Mouse (Mus musculus) forebrain, embryonic 12.5 days (tissue): ENCODE data around the gene Reln. TPM values are rescaled to one million over a fixed set of nuclear protein-coding genes. Genes with fewer than 3 reads are reported as not detected.

Experiments
- ATAC-seq: fragments of 200-750 bp; cut with Nextera tagmentation; 2 replicates; pipeline ENCODE4 v1.8.0; 2017; ENCODE audit warnings: moderate TSS enrichment; ENCODE audit not compliant: low FRiP score
- H3K27ac ChIP-seq: fragments of 300-500 bp; sonication (generic); 2 replicates; pipeline ENCODE4 v1.5.1; 2016; ENCODE audit warnings: mild to moderate bottlenecking
- H3K27me3 ChIP-seq: fragments of 300-500 bp; sonication (generic); 2 replicates; pipeline ENCODE4 v1.6.1; 2016; ENCODE audit warnings: mild to moderate bottlenecking
- H3K36me3 ChIP-seq: fragments of 300-500 bp; sonication (generic); replicated peaks from 2 replicates; pipeline ENCODE4 v1.6.1; 2016; ENCODE audit warnings: mild to moderate bottlenecking
- H3K4me1 ChIP-seq: fragments of 300-500 bp; sonication (generic); 2 replicates; pipeline ENCODE4 v1.6.1; 2016
- H3K4me2 ChIP-seq: fragments of 300-500 bp; sonication (generic); 2 replicates; pipeline ENCODE4 v1.6.1; 2016; ENCODE audit warnings: mild to moderate bottlenecking, moderate library complexity
- H3K4me3 ChIP-seq: fragments of 300-500 bp; sonication (generic); replicated peaks from 2 replicates; pipeline ENCODE4 v1.5.1; 2016; ENCODE audit warnings: mild to moderate bottlenecking
- H3K9ac ChIP-seq: fragments of 300-500 bp; sonication (generic); 2 replicates; pipeline ENCODE4 v1.6.1; 2016; ENCODE audit warnings: mild to moderate bottlenecking
- H3K9me3 ChIP-seq: fragments of 300-500 bp; sonication (generic); 2 replicates; pipeline ENCODE4 v1.6.1; 2016
- WGBS: fragments of 180-500 bp; shearing (Covaris S2); methylation state at CpG from one replicate; pipeline ENCODE4 v1.1.7; 2016; 5-methylcytosine and 5-hydroxymethylcytosine counted together
- polyA plus RNA-seq: library from polyadenylated mRNA; unstranded; fragments of >200 nt; fragmentation: Nextera tagmentation; extraction: Ambion mirVana; gene quantifications from 2 replicates; pipeline ENCODE4 v1.2.1, GENCODE M21; 2016

Reln gene
- polyA plus RNA-seq, 1 experiment from 2014 or later = 24.8 TPM

DNA sequence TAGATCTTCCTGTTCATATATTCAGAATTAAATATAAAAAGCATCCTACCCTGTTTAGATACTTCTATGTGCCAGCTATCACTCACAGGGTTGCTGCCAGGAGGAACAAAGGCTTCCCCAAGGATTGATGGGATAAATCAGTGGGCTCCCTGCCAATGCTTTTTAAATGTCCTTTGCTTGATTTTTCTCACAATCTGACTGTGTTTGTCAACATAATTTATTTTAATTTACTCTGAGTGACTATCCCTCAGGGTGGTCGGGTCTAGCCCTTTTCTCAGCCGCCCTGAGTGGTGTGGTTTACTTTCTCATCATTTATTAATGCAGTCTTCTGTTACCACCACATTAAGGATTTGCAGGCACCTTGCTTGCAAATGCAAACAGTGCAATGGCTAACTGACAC lies 205.5 kb downstream of the Reln start:
- H3K4me3 ChIP-seq = no peak overlapping the region
- H3K27ac ChIP-seq = no peak overlapping the region
- no peak for ATAC-seq

DNA sequence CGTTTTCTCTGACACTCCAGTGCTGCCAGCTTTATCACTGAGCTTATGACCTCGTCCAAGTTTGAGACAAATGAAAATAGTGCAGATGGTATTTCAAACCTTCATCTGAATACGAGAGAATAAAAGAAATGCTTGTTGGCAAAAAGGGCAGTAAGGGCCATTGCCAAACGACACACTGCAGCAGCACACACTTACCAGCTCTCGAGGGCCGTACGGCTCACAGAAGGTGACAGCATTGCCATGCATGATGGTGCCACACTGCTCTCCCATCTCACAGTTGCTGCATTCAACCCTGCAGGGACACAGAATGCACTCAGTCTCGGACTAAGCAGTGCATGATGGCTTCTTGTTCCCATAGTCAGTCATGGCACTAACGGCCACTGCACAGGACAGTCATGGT lies 210.1 kb downstream of the Reln start:
- no peak overlapping the region for H3K9ac ChIP-seq
- peaks cover 8% of the 10 kb centered on the region; the same call in 1 of the 2 replicates for H3K9me3 ChIP-seq
- no peak overlapping the region for H3K4me3 ChIP-seq
- H3K4me2 ChIP-seq = no peak overlapping the region
- ATAC-seq = no peak
- 68% methylated on average over 9 of the region's 9 CpGs for WGBS
- no peaks in the 10 kb centered on the region for H3K36me3 ChIP-seq
- H3K4me1 ChIP-seq = no peaks in the 10 kb centered on the region
- H3K27ac ChIP-seq = no peak overlapping the region
- H3K27me3 ChIP-seq = no peaks in the 10 kb centered on the region

More for the DNA sequence above, 205.5 kb downstream of the Reln start:
- Histone ChIP-seq H3K4me2 (no peak overlapping the region), H3K9ac (no peak overlapping the region), H3K9me3 (peaks cover 8% of the 10 kb centered on the region; the same call in 1 of the 2 replicates), H3K27me3 (no peaks in the 10 kb centered on the region), H3K4me1 (no peaks in the 10 kb centered on the region), H3K36me3 (no peaks in the 10 kb centered on the region)
- WGBS = 72% methylated on average over 2 of the region's 2 CpGs

DNA sequence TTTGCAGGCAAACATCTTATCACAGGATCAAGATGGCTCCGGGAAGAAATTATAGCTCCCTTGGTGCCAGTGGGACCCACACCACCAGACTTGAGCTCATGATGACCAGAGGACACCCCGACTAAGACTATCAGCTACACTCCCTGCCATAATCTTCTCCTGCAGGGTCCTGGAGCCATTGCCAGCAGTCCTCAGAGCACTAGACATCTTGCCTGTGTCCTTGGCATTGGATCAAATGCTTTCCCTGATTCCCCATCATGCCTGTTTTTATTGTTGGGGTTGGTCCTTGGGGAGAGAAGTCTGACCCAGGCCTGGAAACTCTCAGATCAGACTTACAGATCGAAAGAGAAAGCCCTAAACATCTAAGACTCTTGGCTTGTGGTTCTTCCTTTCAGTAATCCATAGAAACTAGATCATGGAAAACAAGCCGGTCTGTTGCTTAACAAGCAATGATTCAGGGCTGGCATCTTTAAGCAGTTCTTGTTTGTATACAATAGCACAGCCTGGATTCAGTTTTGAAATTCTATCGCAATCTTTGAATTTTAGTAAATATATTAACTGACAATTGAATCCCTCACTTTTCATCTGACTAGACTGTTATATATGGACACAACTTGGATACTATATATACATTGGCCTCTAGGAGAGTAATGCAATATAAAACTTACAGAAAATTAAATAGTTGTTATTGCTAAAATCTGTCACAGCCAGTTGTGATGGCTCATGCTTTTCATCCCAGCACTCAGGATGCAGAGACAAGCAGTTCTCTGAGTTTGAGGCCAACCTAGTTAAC lies 212.6 kb downstream of the Reln start:
- H3K4me3 ChIP-seq = no peak overlapping the region
- H3K4me2 ChIP-seq = no peak overlapping the region
- H3K27ac ChIP-seq = no peak overlapping the region
- ATAC-seq = no peak
- no peak overlapping the region for H3K9ac ChIP-seq
- H3K36me3 ChIP-seq = no peaks in the 10 kb centered on the region
- no peaks in the 10 kb centered on the region for H3K4me1 ChIP-seq
- no peaks in the 10 kb centered on the region for H3K9me3 ChIP-seq
- H3K27me3 ChIP-seq = no peaks in the 10 kb centered on the region
- WGBS = 84% methylated on average over 5 of the region's 5 CpGs

DNA sequence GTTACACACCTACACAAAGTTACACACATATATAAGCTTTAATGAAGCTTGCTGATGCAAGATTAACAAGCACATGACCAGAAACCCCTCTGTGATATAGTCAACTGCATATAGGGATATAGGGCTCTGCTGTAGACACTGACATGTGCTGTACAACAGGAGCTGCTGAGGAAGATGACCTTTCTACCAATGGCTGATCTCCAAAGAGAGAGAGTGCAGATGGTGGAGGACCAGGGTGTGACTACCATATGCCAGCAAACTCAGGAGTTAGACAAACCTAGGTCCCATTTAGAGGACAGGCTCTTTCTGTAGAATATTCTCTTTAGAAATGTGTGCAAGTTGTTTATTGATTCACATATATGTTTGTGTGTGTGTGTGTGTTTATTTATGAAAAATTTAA lies 216.9 kb downstream of the Reln start:
- H3K4me2 ChIP-seq = no peak overlapping the region
- no peaks in the 10 kb centered on the region for H3K27me3 ChIP-seq
- H3K9me3 ChIP-seq = no peaks in the 10 kb centered on the region
- H3K4me1 ChIP-seq = no peaks in the 10 kb centered on the region
- no peak overlapping the region for H3K9ac ChIP-seq
- no peak overlapping the region for H3K4me3 ChIP-seq
- no peak for ATAC-seq
- no peak overlapping the region for H3K27ac ChIP-seq
- H3K36me3 ChIP-seq = no peaks in the 10 kb centered on the region

DNA sequence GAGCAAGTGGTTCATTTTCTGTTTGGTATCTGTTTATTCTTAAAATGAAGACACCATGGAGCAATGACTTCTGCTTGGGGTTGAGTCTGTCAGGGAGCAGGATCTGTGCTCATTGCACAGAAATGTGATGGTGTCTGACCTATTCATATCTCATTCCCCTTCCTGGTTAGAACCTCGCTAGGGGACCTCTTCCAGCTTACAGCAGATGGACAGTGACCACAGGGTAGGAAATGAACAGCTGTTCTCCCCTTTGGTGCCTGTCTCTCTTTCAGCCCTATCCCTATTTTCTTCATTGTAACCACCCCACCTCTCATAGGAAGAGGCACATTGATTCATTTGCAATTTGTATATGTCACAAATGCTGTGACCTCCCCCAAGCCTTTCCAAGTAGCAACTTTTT lies 225.2 kb downstream of the Reln start:
- 50% methylated on average over 1 of the region's 1 CpGs for WGBS
- Histone ChIP-seq H3K9ac (no peak overlapping the region), H3K36me3 (no peaks in the 10 kb centered on the region), H3K9me3 (no peaks in the 10 kb centered on the region), H3K4me2 (no peak overlapping the region), H3K4me1 (peaks cover 3% of the 10 kb centered on the region; the same call in 1 of the 2 replicates), H3K27ac (no peak overlapping the region), H3K27me3 (no peaks in the 10 kb centered on the region), H3K4me3 (no peak overlapping the region)
- no peak for ATAC-seq

DNA sequence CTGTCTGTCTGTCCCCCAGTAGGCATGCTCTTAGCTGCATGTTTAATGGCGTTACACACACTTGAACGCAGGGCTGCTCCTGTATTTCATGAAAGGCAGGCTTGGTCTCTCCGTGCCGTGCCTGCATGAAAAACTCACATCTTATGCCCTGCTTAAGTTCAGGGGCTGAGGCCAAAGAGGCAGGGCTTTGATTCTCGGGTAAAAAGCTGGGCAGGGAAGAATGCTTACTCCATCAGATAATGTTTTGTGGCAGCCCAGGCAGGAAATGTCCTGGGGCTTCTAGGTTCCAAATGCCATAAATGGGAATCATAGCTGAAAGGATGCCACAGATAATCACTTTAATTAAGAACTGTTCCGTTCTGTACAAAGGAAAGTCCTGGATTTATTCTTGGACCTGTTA lies 226.0 kb downstream of the Reln start:
- Histone ChIP-seq H3K4me2 (no peak overlapping the region), H3K27ac (no peak overlapping the region)
- no peak for ATAC-seq

DNA sequence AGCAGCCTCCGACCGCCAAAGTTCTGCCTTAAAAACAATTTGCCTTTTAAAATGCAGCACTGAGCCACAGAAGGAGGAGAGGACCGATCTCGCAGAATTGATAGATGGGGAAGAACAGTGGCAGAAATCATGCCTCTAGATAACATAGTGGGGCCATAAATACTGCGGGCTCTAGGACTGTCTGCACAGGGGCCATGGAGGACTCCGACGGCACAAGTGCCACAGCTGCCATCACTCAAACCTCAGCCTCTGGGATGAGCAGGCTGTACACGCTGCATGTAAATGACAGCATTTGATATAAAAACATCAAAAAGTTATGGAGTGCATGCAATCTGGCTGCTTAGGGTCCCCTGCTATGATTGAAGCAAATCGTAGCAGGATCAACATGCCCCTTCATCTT lies 227.6 kb downstream of the Reln start:
- Histone ChIP-seq H3K9me3 (no peaks in the 10 kb centered on the region), H3K4me2 (no peak overlapping the region), H3K27ac (no peak overlapping the region), H3K4me3 (no peak overlapping the region), H3K27me3 (no peaks in the 10 kb centered on the region), H3K36me3 (no peaks in the 10 kb centered on the region), H3K4me1 (peaks cover 3% of the 10 kb centered on the region; the same call in 1 of the 2 replicates), H3K9ac (no peak overlapping the region)
- 88% methylated on average over 9 of the region's 9 CpGs for WGBS
- no peak for ATAC-seq

More for the DNA sequence above, 226.0 kb downstream of the Reln start:
- Histone ChIP-seq H3K9me3 (no peaks in the 10 kb centered on the region), H3K9ac (no peak overlapping the region), H3K36me3 (no peaks in the 10 kb centered on the region), H3K4me3 (no peak overlapping the region), H3K27me3 (no peaks in the 10 kb centered on the region), H3K4me1 (peaks cover 3% of the 10 kb centered on the region; the same call in 1 of the 2 replicates)
- 27% methylated on average over 6 of the region's 6 CpGs for WGBS

DNA sequence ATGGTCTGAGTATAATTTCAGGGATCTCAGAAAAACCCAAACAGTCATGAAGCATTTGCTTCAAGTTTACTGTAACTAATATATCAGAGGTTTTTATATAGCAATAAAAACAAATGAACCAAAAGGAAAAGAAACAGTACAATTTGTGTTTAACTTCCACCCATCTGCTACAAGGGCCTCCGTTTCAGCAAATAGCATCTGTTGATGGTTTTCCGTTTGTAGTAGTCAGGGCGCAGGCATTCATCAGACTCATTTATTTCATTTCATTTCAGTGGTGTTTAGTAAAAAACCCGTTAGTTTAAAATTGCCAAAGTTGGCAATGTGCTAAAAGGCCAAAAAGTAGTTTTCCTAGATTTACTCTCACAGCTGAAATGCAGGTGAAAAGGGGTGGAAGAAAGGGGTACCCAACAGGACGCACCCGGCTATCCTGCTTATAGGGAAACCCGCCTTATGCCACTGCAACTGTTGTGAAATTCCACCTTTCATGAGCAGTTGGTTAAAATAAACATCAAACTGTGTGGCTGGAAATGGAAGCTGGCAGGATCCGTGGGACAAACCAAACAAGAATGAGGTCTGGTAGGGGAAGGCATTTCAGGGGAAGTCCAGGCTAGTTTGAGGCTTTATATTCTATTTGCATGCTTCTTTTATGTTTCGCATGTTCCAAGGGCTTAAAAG lies 237.6 kb downstream of the Reln start:
- Histone ChIP-seq H3K27me3 (no peaks in the 10 kb centered on the region), H3K36me3 (no peaks in the 10 kb centered on the region), H3K4me2 (no peak overlapping the region), H3K9me3 (no peaks in the 10 kb centered on the region), H3K4me3 (no peak overlapping the region), H3K4me1 (no peaks in the 10 kb centered on the region), H3K27ac (no peak overlapping the region), H3K9ac (no peak overlapping the region)
- 86% methylated on average over 9 of the region's 9 CpGs for WGBS
- no peak for ATAC-seq

DNA sequence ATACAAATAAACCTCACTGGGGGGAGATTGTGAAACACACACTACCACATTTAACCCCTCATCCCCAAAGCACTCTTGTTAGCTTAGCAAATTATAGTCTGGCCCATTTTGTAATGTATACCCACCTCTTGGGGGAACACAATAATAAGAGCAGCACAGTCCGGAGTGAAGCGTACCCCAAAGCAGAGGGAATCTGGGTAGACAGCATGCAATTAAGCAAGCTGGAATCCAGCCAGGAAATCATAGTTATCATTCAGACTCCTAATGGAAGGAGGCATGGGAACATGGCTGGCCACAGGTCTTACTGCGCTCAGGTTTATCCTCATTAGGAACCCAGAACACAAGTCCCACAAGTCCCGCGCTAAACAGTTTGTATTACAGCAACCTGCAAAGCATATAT lies 249.5 kb downstream of the Reln start:
- Histone ChIP-seq H3K4me2 (peak overlapping the region; percentile 11; the same call in 1 of the 2 replicates), H3K4me3 (no peak overlapping the region), H3K9ac (no peak overlapping the region), H3K4me1 (peaks cover 17% of the 10 kb centered on the region), H3K36me3 (no peaks in the 10 kb centered on the region), H3K27ac (no peak overlapping the region), H3K27me3 (no peaks in the 10 kb centered on the region), H3K9me3 (no peaks in the 10 kb centered on the region)
- WGBS = 60% methylated on average over 5 of the region's 5 CpGs
- ATAC-seq = peak; percentile 79

DNA sequence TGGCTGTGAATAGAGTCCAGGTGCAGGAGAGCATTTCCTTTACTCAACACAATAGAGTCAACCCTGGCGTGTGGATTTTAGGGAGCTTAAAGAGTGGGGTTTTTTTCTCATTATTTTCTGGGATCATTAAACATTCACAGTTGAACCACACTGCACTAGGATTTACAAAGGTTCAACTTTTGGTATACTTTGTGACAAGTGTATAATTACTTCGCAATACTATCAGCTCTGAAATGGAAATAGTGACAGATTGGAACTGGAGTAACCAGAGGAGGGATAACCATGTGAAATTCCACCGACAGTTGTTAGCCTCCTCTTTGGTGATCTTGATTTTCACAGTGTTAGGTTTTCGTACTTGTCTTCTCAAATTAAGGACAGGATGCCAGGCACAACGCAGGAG lies 250.5 kb downstream of the Reln start:
- Histone ChIP-seq H3K27me3 (no peaks in the 10 kb centered on the region), H3K36me3 (no peaks in the 10 kb centered on the region), H3K9me3 (no peaks in the 10 kb centered on the region), H3K4me1 (peaks cover 17% of the 10 kb centered on the region), H3K9ac (no peak overlapping the region), H3K27ac (0 out of 2 replicates have a peak overlapping the region, but pooled peaks have one; percentile 9), H3K4me3 (no peak overlapping the region), H3K4me2 (no peak overlapping the region)
- WGBS = 52% methylated on average over 5 of the region's 5 CpGs
- peak; percentile 28; the same call in 1 of the 2 replicates for ATAC-seq

DNA sequence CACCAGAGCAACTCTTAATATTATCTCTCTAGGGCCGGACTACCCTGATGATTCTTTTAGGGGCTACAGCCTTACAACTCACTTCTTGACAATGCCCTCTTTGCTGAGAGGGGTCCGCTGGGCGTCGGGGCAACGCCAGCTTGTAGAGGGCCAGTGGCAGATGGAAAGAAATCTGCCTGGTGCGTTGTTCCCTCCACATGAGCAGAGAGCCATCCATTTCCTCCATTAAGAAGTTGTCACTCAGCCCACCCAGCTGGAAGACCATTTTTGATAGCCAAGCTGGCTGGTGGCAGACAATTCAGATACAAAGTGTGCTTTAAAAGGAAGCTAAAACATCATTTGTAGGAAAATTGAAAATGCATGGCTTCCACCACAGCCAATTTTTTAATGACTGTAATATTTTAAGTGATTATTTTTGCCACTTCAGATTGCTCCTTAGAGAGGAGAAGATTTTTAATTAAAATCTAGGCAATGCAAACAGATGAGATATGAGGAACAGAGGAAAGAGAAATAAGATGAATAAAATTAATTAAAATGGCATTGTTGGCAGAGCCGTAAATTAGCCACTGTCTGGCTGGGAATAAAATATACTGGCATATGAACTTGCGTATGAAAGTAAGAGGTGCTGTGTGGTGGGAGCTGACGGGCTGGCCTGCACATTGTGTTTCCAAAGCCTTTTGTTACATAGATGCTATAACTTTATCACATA lies 251.2 kb downstream of the Reln start:
- peaks cover 17% of the 10 kb centered on the region for H3K4me1 ChIP-seq
- no peaks in the 10 kb centered on the region for H3K9me3 ChIP-seq
- no peak overlapping the region for H3K9ac ChIP-seq
- no peak overlapping the region for H3K4me2 ChIP-seq
- H3K4me3 ChIP-seq = no peak overlapping the region
- peak overlapping the region; percentile 53 for H3K27ac ChIP-seq
- 45% methylated on average over 9 of the region's 9 CpGs for WGBS
- no peaks in the 10 kb centered on the region for H3K27me3 ChIP-seq
- ATAC-seq = peak; percentile 73
- no peaks in the 10 kb centered on the region for H3K36me3 ChIP-seq

DNA sequence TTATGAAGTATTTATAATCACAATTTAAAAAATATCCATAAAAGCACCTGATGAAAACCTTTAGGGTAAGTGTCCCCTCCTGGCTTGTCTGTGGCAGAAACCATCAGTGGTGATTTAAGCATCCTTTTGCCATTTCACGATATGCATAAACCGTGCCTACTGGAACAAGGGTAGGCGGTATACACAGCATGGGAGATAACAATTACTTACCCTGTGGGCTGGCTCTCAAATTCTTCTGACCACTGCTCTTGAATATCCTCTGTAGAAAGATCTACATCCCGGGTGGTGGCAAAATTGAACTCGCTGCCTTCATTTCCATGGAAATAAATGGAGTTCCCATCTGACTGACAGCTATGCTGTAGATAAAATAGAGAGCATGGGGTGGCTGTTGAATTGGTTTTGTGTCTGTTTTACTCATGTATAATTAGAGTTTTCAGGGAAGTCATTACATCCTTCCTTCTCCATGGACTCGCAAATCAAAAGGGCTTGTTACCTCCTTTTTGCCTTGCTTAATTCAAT lies 264.0 kb downstream of the Reln start:
- Histone ChIP-seq H3K9ac (no peak overlapping the region), H3K27me3 (peaks cover 14% of the 10 kb centered on the region), H3K27ac (no peak overlapping the region), H3K4me3 (no peak overlapping the region), H3K36me3 (no peaks in the 10 kb centered on the region), H3K4me2 (no peak overlapping the region), H3K4me1 (no peaks in the 10 kb centered on the region), H3K9me3 (no peaks in the 10 kb centered on the region)
- peak; percentile 55 for ATAC-seq
- 40% methylated on average over 6 of the region's 6 CpGs for WGBS
